In genomic region chr10:64083813-64084212, GRCm38 (mm10) we compare ENCODE assay signal across 11 mouse cellular contexts. TPM values are rescaled to one million over a fixed set of nuclear protein-coding genes. Genes with fewer than 3 reads are reported as not detected.
DNase-seq lines count a peak whose midpoint lies in the region; ATAC-seq lines count a peak whose summit lies in the region.
"Had no signal": no experiment of that assay in that cellular context is flagged by ENCODE, and none has a peak within 500 bp of the region (broad histone marks: within the 10 kb centered on the region; RNA-seq: fewer than 3 reads in every experiment).

No protein-coding gene starts in this region.

- H3K36me3 ChIP-seq in forebrain, embryonic 12.5 days (replicated peaks): no peaks in the 10 kb centered on the region
- no peaks in the 10 kb centered on the region for H3K36me3 ChIP-seq in forebrain, embryonic 10.5 days (replicated peaks)
- no peaks in the 10 kb centered on the region for H3K36me3 ChIP-seq in hindbrain, embryonic 15.5 days
- no peaks in the 10 kb centered on the region for H3K36me3 ChIP-seq in liver, embryonic 11.5 days (ENCODE audit: control insufficient read depth, insufficient read depth, low read length)
- H3K36me3 ChIP-seq: heart, embryonic 13.5 days; liver, embryonic 15.5 days had no signal

- no peak overlapping the region for H3K27ac ChIP-seq in forebrain, embryonic 12.5 days
- no peak overlapping the region for H3K27ac ChIP-seq in forebrain, embryonic 10.5 days
- 0 out of 2 replicates have a peak overlapping the region, but pooled peaks have one; percentile 31 for H3K27ac ChIP-seq in hindbrain, embryonic 15.5 days (replicated peaks)
- H3K27ac ChIP-seq in liver, embryonic 11.5 days (ENCODE audit: low read depth, low read length): no peak overlapping the region
- H3K27ac ChIP-seq: heart, embryonic 13.5 days; liver, embryonic 15.5 days had no signal

- peaks cover 13% of the 10 kb centered on the region for H3K27me3 ChIP-seq in forebrain, embryonic 12.5 days
- H3K27me3 ChIP-seq in forebrain, embryonic 10.5 days (ENCODE audit: poor library complexity, severe bottlenecking): peaks cover 34% of the 10 kb centered on the region
- no peaks in the 10 kb centered on the region for H3K27me3 ChIP-seq in hindbrain, embryonic 15.5 days
- peaks cover 14% of the 10 kb centered on the region for H3K27me3 ChIP-seq in liver, embryonic 11.5 days (replicated peaks; ENCODE audit: control insufficient read depth, insufficient read depth, low read length)
- H3K27me3 ChIP-seq: Patski had no signal

- no peaks in the 10 kb centered on the region for H3K9me3 ChIP-seq in forebrain, embryonic 12.5 days
- H3K9me3 ChIP-seq in forebrain, embryonic 10.5 days: no peaks in the 10 kb centered on the region
- no peaks in the 10 kb centered on the region for H3K9me3 ChIP-seq in hindbrain, embryonic 15.5 days
- no peaks in the 10 kb centered on the region for H3K9me3 ChIP-seq in liver, embryonic 11.5 days (ENCODE audit: control insufficient read depth, low read length)
- H3K9me3 ChIP-seq: heart, embryonic 13.5 days; liver, embryonic 15.5 days had no signal

- H3K4me2 ChIP-seq in forebrain, embryonic 12.5 days: no peak overlapping the region
- H3K4me2 ChIP-seq in hindbrain, embryonic 15.5 days: peak overlapping the region; percentile 88
- no peak overlapping the region for H3K4me2 ChIP-seq in liver, embryonic 11.5 days
- H3K4me2 ChIP-seq: heart, embryonic 13.5 days; liver, embryonic 15.5 days had no signal

- no peak for DNase-seq in forebrain, embryonic 10.5 days (ENCODE audit: extremely low spot score, low spot score)
- DNase-seq in right cerebral cortex, postnatal 10 days (ENCODE audit: low spot score in 2 of 2): peak; percentile 34 to 38
- DNase-seq in right cerebral cortex, adult 18-20 months: no peak
- no peak for DNase-seq in liver, embryonic 11.5 days (ENCODE audit: low spot score)
- DNase-seq in lung, adult 18-20 months: no peak
- no peak for DNase-seq in kidney, adult 9 months

- 0 out of 2 replicates have a peak, but pooled peaks have one; percentile 25 for ATAC-seq in forebrain, embryonic 12.5 days (ENCODE audit: low FRiP score)
- 0 out of 2 replicates have a peak, but pooled peaks have one; percentile 35 for ATAC-seq in hindbrain, embryonic 15.5 days (ENCODE audit: low FRiP score, low read depth)
- no peak for ATAC-seq in liver, embryonic 11.5 days (replicated peaks; ENCODE audit: low FRiP score)
- ATAC-seq: Patski had no signal

- 59% methylated on average over 11 of the region's 11 CpGs for WGBS in forebrain, embryonic 12.5 days
- WGBS in forebrain, embryonic 10.5 days: 58% methylated on average over 11 of the region's 11 CpGs
- 34% methylated on average over 11 of the region's 11 CpGs for WGBS in hindbrain, embryonic 15.5 days
- WGBS in liver, embryonic 11.5 days: 63% methylated on average over 11 of the region's 11 CpGs

- H3K4me1 ChIP-seq in forebrain, embryonic 12.5 days: peaks cover 32% of the 10 kb centered on the region
- peaks cover 36% of the 10 kb centered on the region for H3K4me1 ChIP-seq in forebrain, embryonic 10.5 days
- peaks cover 27% of the 10 kb centered on the region for H3K4me1 ChIP-seq in hindbrain, embryonic 15.5 days (replicated peaks)
- no peaks in the 10 kb centered on the region for H3K4me1 ChIP-seq in liver, embryonic 11.5 days (replicated peaks; ENCODE audit: control insufficient read depth, insufficient read depth, low read length)
- H3K4me1 ChIP-seq: liver, embryonic 15.5 days had no signal

- H3K4me3 ChIP-seq in forebrain, embryonic 12.5 days (replicated peaks): no peak overlapping the region
- no peak overlapping the region for H3K4me3 ChIP-seq in forebrain, embryonic 10.5 days
- peak overlapping the region; percentile 29 for H3K4me3 ChIP-seq in hindbrain, embryonic 15.5 days
- H3K4me3 ChIP-seq in liver, embryonic 11.5 days (ENCODE audit: low read depth, low read length): no peak overlapping the region
- H3K4me3 ChIP-seq: heart, embryonic 13.5 days; liver, embryonic 15.5 days had no signal

- H3K9ac ChIP-seq in forebrain, embryonic 12.5 days: no peak overlapping the region
- H3K9ac ChIP-seq in hindbrain, embryonic 15.5 days: peak overlapping the region; percentile 31; the same call in 1 of the 2 replicates
- no peak overlapping the region for H3K9ac ChIP-seq in liver, embryonic 11.5 days (ENCODE audit: low read depth, low read length)
- H3K9ac ChIP-seq: heart, embryonic 13.5 days; liver, embryonic 15.5 days had no signal

RNA-seq across cellular contexts. Expression of gene Lrrtm3, which starts 6.3 kb away (rescaled TPM):
- polyA plus RNA-seq in forebrain, embryonic 12.5 days (2016; fragmentation: Nextera tagmentation; extraction: Ambion mirVana): 3.7 and 5.2 TPM in 2 replicates
- polyA plus RNA-seq in forebrain, embryonic 10.5 days (2016; fragmentation: Nextera tagmentation; extraction: Ambion mirVana): 1.4 and 1.9 TPM in 2 replicates
- polyA plus RNA-seq in hindbrain, embryonic 15.5 days (2015; fragmentation: Nextera tagmentation; extraction: Ambion mirVana): 38.5 and 41.5 TPM in 2 replicates
- 0.43 and 0.52 TPM in 2 replicates for polyA plus RNA-seq in liver, embryonic 11.5 days (2014; fragmentation: Nextera tagmentation; extraction: Ambion mirVana)

Comparison
In these comparisons a context has a peak if more than half of its experiments do, and no peak if none do; other contexts are left out.
1. DNase-seq: peak in right cerebral cortex, postnatal 10 days (2 of 2); none in forebrain, embryonic 10.5 days (single experiment), right cerebral cortex, adult 18-20 months (single experiment), liver, embryonic 11.5 days (single experiment), lung, adult 18-20 months (0 of 2) and kidney, adult 9 months (single experiment).